Mouse (Mus musculus): ENCODE results near the gene Fgfbp1.

The Fgfbp1 gene

DNA sequence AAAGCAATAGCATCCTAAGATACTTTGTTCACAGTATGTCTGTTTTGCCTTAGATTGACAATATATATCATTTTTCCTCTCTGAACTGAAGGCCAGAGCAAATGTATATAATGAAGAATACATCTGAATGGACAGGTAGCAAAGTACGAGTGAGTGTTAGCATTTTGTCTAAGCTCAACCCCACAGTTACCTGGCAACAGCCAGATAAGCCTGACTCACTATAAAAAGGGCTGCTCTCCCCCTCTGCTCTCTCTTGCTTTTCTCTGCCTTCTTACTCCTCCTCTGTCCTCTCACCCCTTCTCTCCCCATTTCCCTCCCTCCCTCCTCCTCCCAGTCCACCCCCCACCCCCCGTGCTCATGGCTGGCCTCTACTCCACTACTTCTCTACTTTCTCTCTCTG is 48.3 kb downstream of the Fgfbp1 start:
- in situ Hi-C loops (cut with MseI, MboI): no loop called here

Data from mouse trophoblast stem cell (cell line).